Mouse (Mus musculus) small intestine, adult 2 months (tissue): ENCODE results near the gene Gm10803.

ENCODE experiments used
- CTCF ChIP-seq: fragments of 200-500 bp; IDR thresholded peaks from 2 replicates; pipeline ENCODE4 v1.5.1; 2012; ENCODE audit warnings: low read depth, mild to moderate bottlenecking, control low read depth, inconsistent platforms, low read length, moderate library complexity, mixed read lengths; ENCODE audit not compliant: insufficient replicate concordance, insufficient read length; ENCODE audit errors: extremely low read depth
- POLR2A ChIP-seq: fragments of 200-500 bp; IDR thresholded peaks from 2 replicates; pipeline ENCODE4 v1.6.1; 2012; ENCODE audit warnings: low read depth, mild to moderate bottlenecking, control low read depth, inconsistent platforms, low read length, moderate library complexity

DNA sequence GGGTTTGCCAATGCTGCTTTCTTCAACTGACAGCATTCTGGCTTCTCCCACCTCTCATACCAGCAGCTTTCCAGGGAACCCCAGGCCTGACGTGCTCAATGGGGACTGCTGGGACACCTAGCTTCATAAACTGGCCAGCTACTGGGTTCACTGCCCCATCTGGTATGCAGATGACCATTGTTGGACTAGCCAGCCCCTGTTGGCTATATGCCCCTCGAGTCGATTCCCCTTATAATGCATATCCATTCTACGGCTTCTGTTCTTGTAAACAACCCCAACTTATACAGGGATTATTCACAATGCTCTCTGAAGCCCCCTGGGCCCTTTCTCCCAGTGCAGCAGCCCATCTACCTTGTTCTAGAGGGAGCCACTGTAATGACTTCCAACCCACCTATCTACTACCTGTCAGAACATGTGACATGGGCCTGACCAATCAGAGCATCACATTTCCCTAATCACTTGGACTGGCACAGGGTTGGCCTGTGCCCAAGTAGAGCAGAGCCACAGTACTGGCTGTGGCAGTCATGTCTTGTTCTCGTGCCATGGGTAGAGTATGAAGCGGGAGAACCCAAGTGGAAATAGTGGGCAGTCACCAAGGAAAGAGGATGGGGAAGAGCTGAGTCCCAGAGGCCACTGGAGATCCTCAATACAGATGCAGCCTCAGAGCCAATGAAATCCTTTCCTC, 44.4 kb downstream of the Gm10803 start:
- TF ChIP-seq CTCF = no peak
- TF ChIP-seq POLR2A = no peak
